Mouse (Mus musculus): ENCODE data around the gene Nedd9. TPM values are rescaled to one million over a fixed set of nuclear protein-coding genes. Genes with fewer than 3 reads are reported as not detected.
A peak's percentile ranks its signal among the peaks of the same experiment; 100 is the strongest.

Nedd9 gene
- total and polyA plus RNA-seq, 3 experiments, result 41.3 to 48.7 (median 42.5) TPM

- no peak for DNase-seq (ENCODE audit: extremely low read depth)
These were observed 131.6 kb downstream of the Nedd9 start for GRCm38 (mm10) chr13:41355552-41355951.

GRCm38 (mm10) chr13:41354591-41354990 lies 132.6 kb downstream of the Nedd9 start:
- Histone ChIP-seq H3K9me3 (replicated peaks; ENCODE audit: low read length) (no peaks in the 10 kb centered on the region), H3K27me3 (replicated peaks) (no peaks in the 10 kb centered on the region), H3K4me3 (replicated peaks in 1 of 3; ENCODE audit: low read depth in 2 of 3, low read length in 2 of 3, poor library complexity in 1 of 3) (no peak overlapping the region), H3K27ac (ENCODE audit: insufficient read depth, low read depth) (no peak overlapping the region), H3K4me2 (ENCODE audit: insufficient read depth, low read depth, poor library complexity, severe bottlenecking) (no peak overlapping the region), H3K79me2 (replicated peaks; ENCODE audit: control insufficient read depth, extremely low read depth, insufficient read depth, poor library complexity, severe bottlenecking) (peaks cover 24% of the 10 kb centered on the region), H3K4me1 (ENCODE audit: control insufficient read depth in 1 of 2, insufficient read depth in 2 of 2) (peaks cover 9 to 60% of the 10 kb centered on the region in 2 experiments), H3K36me3 (replicated peaks in 1 of 2; ENCODE audit: control insufficient read depth in 1 of 2, insufficient read depth in 1 of 2, low read length in 1 of 2) (peaks cover 2 to 41% of the 10 kb centered on the region in 2 experiments), H3K9ac (ENCODE audit: insufficient read depth, low read depth) (no peak overlapping the region)
- DNase-seq (ENCODE audit: extremely low read depth), result no peak
- in situ Hi-C loops (cut with MboI; ENCODE audit: low pct_ligation_motif_present, low pct_unique_long_range_greater_than_20kb, low sequenced_read_pairs) (no loop called here), dilution Hi-C loops (cut with MboI; ENCODE audit: extremely low pct_ligation_motif_present, extremely low pct_unique_long_range_greater_than_20kb, low sequenced_read_pairs) (no loop called here)
- TF ChIP-seq ETS1 (conservative IDR thresholded peaks at IDR 0.05; ENCODE audit: low read depth, low read length) (no peak), EP300 (IDR thresholded peaks at IDR 0.05; ENCODE audit: low read length) (no peak), MXI1 (IDR thresholded peaks at IDR 0.05; ENCODE audit: low read depth, low read length) (no peak), POLR2AphosphoS2 (IDR thresholded peaks at IDR 0.05; ENCODE audit: low read depth, low read length) (no peak), MYC (IDR thresholded peaks at IDR 0.05; ENCODE audit: low read depth, low read length) (no peak), USF1 (IDR thresholded peaks at IDR 0.05; ENCODE audit: low read depth, low read length) (no peak), NELFE (IDR thresholded peaks at IDR 0.05; ENCODE audit: low read depth, low read length) (no peak), IRF4 (IDR thresholded peaks at IDR 0.05; ENCODE audit: low read depth, low read length) (no peak), HCFC1 (IDR thresholded peaks at IDR 0.05; ENCODE audit: low read depth, low read length) (no peak), ELF1 (IDR thresholded peaks at IDR 0.05; ENCODE audit: low read depth, low read length) (no peak)

More at GRCm38 (mm10) chr13:41355552-41355951, 131.6 kb downstream of the Nedd9 start:
- H3K27ac ChIP-seq (ENCODE audit: insufficient read depth, low read depth), result no peak overlapping the region
- no peak overlapping the region for H3K4me2 ChIP-seq (ENCODE audit: insufficient read depth, low read depth, poor library complexity, severe bottlenecking)
- TF ChIP-seq USF2 (conservative IDR thresholded peaks at IDR 0.05; ENCODE audit: low read depth, low read length) (peak; percentile 65), JUND (conservative IDR thresholded peaks at IDR 0.05; ENCODE audit: low read depth, low read length) (no peak), JUN (IDR thresholded peaks at IDR 0.05; ENCODE audit: insufficient read depth, low read depth, low read length) (no peak), MAFK (IDR thresholded peaks at IDR 0.05; ENCODE audit: insufficient replicate concordance, low read length) (no peak), NELFE (IDR thresholded peaks at IDR 0.05; ENCODE audit: low read depth, low read length) (no peak), EP300 (IDR thresholded peaks at IDR 0.05; ENCODE audit: low read length) (no peak), TBP (conservative IDR thresholded peaks at IDR 0.05; ENCODE audit: low read depth, low read length) (no peak), RAD21 (IDR thresholded peaks at IDR 0.05; ENCODE audit: low read depth, low read length) (no peak), CHD2 (IDR thresholded peaks at IDR 0.05; ENCODE audit: low read length) (no peak), BHLHE40 (IDR thresholded peaks at IDR 0.05; ENCODE audit: low read depth, low read length) (peak; percentile 88), PAX5 (IDR thresholded peaks at IDR 0.05; ENCODE audit: low read length) (no peak), UBTF (IDR thresholded peaks at IDR 0.05; ENCODE audit: low read depth, low read length) (no peak), ZKSCAN1 (IDR thresholded peaks at IDR 0.05; ENCODE audit: borderline replicate concordance, low read depth, low read length) (no peak), GABPA (IDR thresholded peaks at IDR 0.05; ENCODE audit: insufficient replicate concordance, low read depth, low read length) (no peak), MAZ (IDR thresholded peaks at IDR 0.05; ENCODE audit: low read depth, low read length) (no peak), MAX (IDR thresholded peaks at IDR 0.05; ENCODE audit: low read length) (0 out of 2 replicates have a peak, but pooled peaks have one; percentile 52), USF1 (IDR thresholded peaks at IDR 0.05; ENCODE audit: low read depth, low read length) (peak; percentile 73), MEF2A (IDR thresholded peaks at IDR 0.05; ENCODE audit: borderline replicate concordance, low read depth, low read length) (no peak), MXI1 (IDR thresholded peaks at IDR 0.05; ENCODE audit: low read depth, low read length) (no peak), KAT2A (IDR thresholded peaks at IDR 0.05; ENCODE audit: insufficient replicate concordance, low read length) (no peak)
- in situ Hi-C loops (cut with MboI; ENCODE audit: low pct_ligation_motif_present, low pct_unique_long_range_greater_than_20kb, low sequenced_read_pairs) (no loop called here), dilution Hi-C loops (cut with MboI; ENCODE audit: extremely low pct_ligation_motif_present, extremely low pct_unique_long_range_greater_than_20kb, low sequenced_read_pairs) (no loop called here)
- H3K79me2 ChIP-seq (replicated peaks; ENCODE audit: control insufficient read depth, extremely low read depth, insufficient read depth, poor library complexity, severe bottlenecking), result peaks cover 24% of the 10 kb centered on the region
- H3K9me3 ChIP-seq (replicated peaks; ENCODE audit: low read length), result no peaks in the 10 kb centered on the region
- H3K9ac ChIP-seq (ENCODE audit: insufficient read depth, low read depth), result no peak overlapping the region
- H3K36me3 ChIP-seq (replicated peaks in 1 of 2; ENCODE audit: control insufficient read depth in 1 of 2, insufficient read depth in 1 of 2, low read length in 1 of 2), result peaks cover 2 to 38% of the 10 kb centered on the region in 2 experiments
- no peak overlapping the region for H3K4me3 ChIP-seq (replicated peaks in 1 of 3; ENCODE audit: low read depth in 2 of 3, low read length in 2 of 3, poor library complexity in 1 of 3)
- no peaks in the 10 kb centered on the region for H3K27me3 ChIP-seq (replicated peaks)
- H3K4me1 ChIP-seq (ENCODE audit: control insufficient read depth in 1 of 2, insufficient read depth in 2 of 2), result peaks cover 10 to 55% of the 10 kb centered on the region in 2 experiments
